Mouse (Mus musculus): Measurements from ENCODE around the gene Stard9. TPM values are rescaled to one million over a fixed set of nuclear protein-coding genes. Genes with fewer than 3 reads are reported as not detected.

Stard9 gene
- polyA plus RNA-seq, 1 experiment, result 5.1 TPM

DNA sequence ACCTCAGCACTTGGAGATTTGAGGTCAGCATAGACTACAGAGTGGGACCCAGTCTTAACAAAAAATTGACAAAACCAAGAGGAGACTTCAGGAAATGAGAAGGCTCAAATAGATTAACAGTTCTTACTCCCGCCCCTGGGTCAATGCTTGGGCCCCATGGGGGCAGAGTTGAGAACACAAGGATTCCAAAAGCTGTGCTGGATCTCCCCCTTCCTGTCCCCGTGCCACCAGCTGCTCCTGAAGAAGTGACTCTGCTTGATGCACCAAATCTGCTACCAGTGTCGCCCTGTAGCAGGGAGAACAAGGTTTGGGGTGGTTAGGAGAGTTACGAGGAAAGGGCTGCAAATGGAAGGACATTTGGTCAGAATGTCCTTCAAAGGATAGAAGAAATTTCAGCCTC is 94.7 kb downstream of the Stard9 start:
- Histone ChIP-seq H3K4me3 (no peak overlapping the region), H3K4me2 (ENCODE audit: low read depth) (no peak overlapping the region), H3ac (ENCODE audit: control insufficient read depth, insufficient read length) (no peak overlapping the region), H3K79me2 (ENCODE audit: control insufficient read depth, insufficient read depth) (no peaks in the 10 kb centered on the region), H3K36me3 (ENCODE audit: control insufficient read depth, insufficient read depth) (peaks cover 53% of the 10 kb centered on the region), H3K27me3 (ENCODE audit: control insufficient read depth, insufficient read depth, insufficient read length) (no peaks in the 10 kb centered on the region)
- TF ChIP-seq POLR2AphosphoS2 (IDR thresholded peaks at IDR 0.05; ENCODE audit: insufficient read length, low read depth) (no peak), MYOD1 (IDR thresholded peaks at IDR 0.05; ENCODE audit: control insufficient read depth in 1 of 3, insufficient read length in 2 of 3, low read depth in 2 of 3) (no peak), REST (IDR thresholded peaks at IDR 0.05; ENCODE audit: insufficient read depth, insufficient read length) (no peak), MYOG (IDR thresholded peaks at IDR 0.05; ENCODE audit: control insufficient read depth in 1 of 3, insufficient read depth in 1 of 3, insufficient read length in 2 of 3, low read depth in 2 of 3) (no peak)

- H3K27me3 ChIP-seq (ENCODE audit: control insufficient read depth, insufficient read depth, insufficient read length), result no peaks in the 10 kb centered on the region
- no peak overlapping the region for H3K4me2 ChIP-seq (ENCODE audit: low read depth)
- no peak overlapping the region for H3ac ChIP-seq (ENCODE audit: control insufficient read depth, insufficient read length)
- H3K36me3 ChIP-seq (ENCODE audit: control insufficient read depth, insufficient read depth), result peaks cover 47% of the 10 kb centered on the region
- TF ChIP-seq POLR2A (IDR thresholded peaks at IDR 0.05; ENCODE audit: insufficient read length, low read depth), result no peak
- TF ChIP-seq POLR2AphosphoS2 (IDR thresholded peaks at IDR 0.05; ENCODE audit: insufficient read length, low read depth), result peak; percentile 27
- H3K4me3 ChIP-seq, result no peak overlapping the region
- peaks cover 1% of the 10 kb centered on the region for H3K79me2 ChIP-seq (ENCODE audit: control insufficient read depth, insufficient read depth)
Observed at GRCm38 (mm10) chr2:120724176-120724575, 95.3 kb downstream of the Stard9 start.

GRCm38 (mm10) chr2:120729775-120730585 is 101.1 kb downstream of the Stard9 start:
- Histone ChIP-seq H3K4me3 (peak overlapping the region; percentile 63), H3K36me3 (ENCODE audit: control insufficient read depth, insufficient read depth) (peaks cover 24% of the 10 kb centered on the region), H3ac (ENCODE audit: control insufficient read depth, insufficient read length) (peak overlapping the region; percentile 62), H3K4me2 (ENCODE audit: low read depth) (peak overlapping the region; percentile 92), H3K27me3 (ENCODE audit: control insufficient read depth, insufficient read depth, insufficient read length) (no peaks in the 10 kb centered on the region), H3K79me2 (ENCODE audit: control insufficient read depth, insufficient read depth) (peaks cover 29% of the 10 kb centered on the region)
- TF ChIP-seq POLR2AphosphoS2 (IDR thresholded peaks at IDR 0.05; ENCODE audit: insufficient read length, low read depth) (no peak), MYOG (IDR thresholded peaks at IDR 0.05; ENCODE audit: control insufficient read depth in 1 of 3, insufficient read depth in 1 of 3, insufficient read length in 2 of 3, low read depth in 2 of 3) (no peak), MYOD1 (IDR thresholded peaks at IDR 0.05; ENCODE audit: control insufficient read depth in 1 of 3, insufficient read length in 2 of 3, low read depth in 2 of 3) (no peak), TCF12 (IDR thresholded peaks at IDR 0.05; ENCODE audit: insufficient read depth, poor library complexity, severe bottlenecking) (no peak), E2F4 (IDR thresholded peaks at IDR 0.05; ENCODE audit: insufficient read depth) (no peak), MAX (IDR thresholded peaks at IDR 0.05; ENCODE audit: low read depth) (no peak), SRF (IDR thresholded peaks at IDR 0.05; ENCODE audit: control insufficient read depth, insufficient read length, low read depth) (no peak), CEBPB (IDR thresholded peaks at IDR 0.05; ENCODE audit: insufficient read depth, poor library complexity, severe bottlenecking) (no peak), POLR2A (IDR thresholded peaks at IDR 0.05; ENCODE audit: insufficient read length, low read depth) (no peak), REST (IDR thresholded peaks at IDR 0.05; ENCODE audit: insufficient read depth, insufficient read length) (no peak), USF1 (IDR thresholded peaks at IDR 0.05; ENCODE audit: low read depth) (no peak), TCF3 (IDR thresholded peaks at IDR 0.05; ENCODE audit: insufficient read length, low read depth) (no peak)

- peak overlapping the region; percentile 62 for H3ac ChIP-seq (ENCODE audit: control insufficient read depth, insufficient read length)
- H3K4me3 ChIP-seq, result peak overlapping the region; percentile 63
- peaks cover 18% of the 10 kb centered on the region for H3K36me3 ChIP-seq (ENCODE audit: control insufficient read depth, insufficient read depth)
- H3K4me2 ChIP-seq (ENCODE audit: low read depth), result peak overlapping the region; percentile 92
- peaks cover 29% of the 10 kb centered on the region for H3K79me2 ChIP-seq (ENCODE audit: control insufficient read depth, insufficient read depth)
- TF ChIP-seq CEBPB (IDR thresholded peaks at IDR 0.05; ENCODE audit: insufficient read depth, poor library complexity, severe bottlenecking), result no peak
- no peak for TF ChIP-seq REST (IDR thresholded peaks at IDR 0.05; ENCODE audit: insufficient read depth, insufficient read length)
- no peak for TF ChIP-seq MAX (IDR thresholded peaks at IDR 0.05; ENCODE audit: low read depth)
- no peak for TF ChIP-seq TCF12 (IDR thresholded peaks at IDR 0.05; ENCODE audit: insufficient read depth, poor library complexity, severe bottlenecking)
- TF ChIP-seq E2F4 (IDR thresholded peaks at IDR 0.05; ENCODE audit: insufficient read depth), result no peak
- TF ChIP-seq MYOG (IDR thresholded peaks at IDR 0.05; ENCODE audit: control insufficient read depth in 1 of 3, insufficient read depth in 1 of 3, insufficient read length in 2 of 3, low read depth in 2 of 3), result no peak
- no peak for TF ChIP-seq SRF (IDR thresholded peaks at IDR 0.05; ENCODE audit: control insufficient read depth, insufficient read length, low read depth)
- TF ChIP-seq USF1 (IDR thresholded peaks at IDR 0.05; ENCODE audit: low read depth), result no peak
- TF ChIP-seq MYOD1 (IDR thresholded peaks at IDR 0.05; ENCODE audit: control insufficient read depth in 1 of 3, insufficient read length in 2 of 3, low read depth in 2 of 3), result no peak
- no peak for TF ChIP-seq POLR2A (IDR thresholded peaks at IDR 0.05; ENCODE audit: insufficient read length, low read depth)
- H3K27me3 ChIP-seq (ENCODE audit: control insufficient read depth, insufficient read depth, insufficient read length), result no peaks in the 10 kb centered on the region
Observed at GRCm38 (mm10) chr2:120730639-120731166, 101.8 kb downstream of the Stard9 start.

Measured in myocyte (in vitro differentiated cells).